Mouse (Mus musculus) bone marrow macrophage, adult 2 months (primary cell): ENCODE measurements at regions not wholly inside any gene's neighbourhood (a gene's known extent, or its start where the extent isn't known, plus 50 kb on each side); places are given as distances from the start of the nearest gene placed in this dataset.
"Not testable (repeated sequence)": the region's sequence is repeated elsewhere in the genome, so short reads cannot be mapped to it uniquely, and the experiment has no call there.

Experiments used
- H3K27ac ChIP-seq: 2 replicates; pipeline ENCODE4 v1.5.1; 2012; ENCODE audit warnings: low read depth, low read length; ENCODE audit not compliant: insufficient read depth
- H3K4me1 ChIP-seq: 2 replicates; pipeline ENCODE4 v1.6.1; 2012; ENCODE audit warnings: low read length; ENCODE audit not compliant: control insufficient read depth, insufficient read depth
- H3K4me3 ChIP-seq: 2 replicates; pipeline ENCODE4 v1.5.1; 2012; ENCODE audit warnings: mild to moderate bottlenecking, low read length, moderate library complexity; ENCODE audit not compliant: insufficient read depth
- CTCF ChIP-seq: IDR thresholded peaks from 2 replicates; pipeline ENCODE4 v1.5.1; 2012; ENCODE audit warnings: low read depth, mild to moderate bottlenecking, low read length, moderate library complexity
- POLR2A ChIP-seq: IDR thresholded peaks from 2 replicates; pipeline ENCODE4 v1.6.1; 2012; ENCODE audit warnings: mild to moderate bottlenecking, low read depth, low read length, borderline replicate concordance

GRCm38 (mm10) chr13:83743381-83743780 lies 239.5 kb downstream of the Mef2c start:
- Histone ChIP-seq H3K4me3 (no peak overlapping the region), H3K27ac (no peak overlapping the region), H3K4me1 (no peaks in the 10 kb centered on the region)
- no peak for TF ChIP-seq POLR2A
- no peak for TF ChIP-seq CTCF

DNA sequence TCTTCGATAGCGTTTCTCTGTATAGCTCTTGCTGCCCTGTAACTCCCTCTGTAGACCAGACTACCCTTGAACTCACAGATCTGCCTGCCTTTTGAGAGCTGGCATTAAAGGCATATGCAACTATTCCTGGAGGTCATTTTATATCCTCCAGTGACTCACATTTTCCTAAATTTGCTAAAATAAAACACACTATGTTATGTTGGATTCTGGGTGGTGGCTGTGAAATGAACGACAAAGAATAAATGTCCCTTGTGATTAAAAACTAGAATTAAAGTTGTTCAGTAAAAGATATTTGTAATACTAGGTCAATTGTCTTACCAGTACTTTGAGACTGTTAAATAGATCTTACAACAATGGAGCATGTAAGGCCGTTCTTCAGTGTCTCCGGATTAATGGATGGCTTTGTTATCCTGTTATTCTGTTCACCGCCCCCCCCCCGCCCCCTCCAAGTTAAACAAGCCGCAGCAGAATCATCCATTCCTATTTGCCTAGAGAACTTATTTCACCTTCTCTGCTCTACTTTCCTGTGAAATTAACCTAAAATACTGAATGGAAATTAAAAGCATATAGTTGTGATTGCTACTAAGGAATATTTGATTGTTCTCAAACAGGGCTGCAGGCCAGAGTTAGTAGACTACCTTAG lies 240.4 kb downstream of the Mef2c start:
- no peak overlapping the region for H3K4me3 ChIP-seq
- H3K27ac ChIP-seq: no peak overlapping the region
- no peaks in the 10 kb centered on the region for H3K4me1 ChIP-seq
- no peak for TF ChIP-seq POLR2A

DNA sequence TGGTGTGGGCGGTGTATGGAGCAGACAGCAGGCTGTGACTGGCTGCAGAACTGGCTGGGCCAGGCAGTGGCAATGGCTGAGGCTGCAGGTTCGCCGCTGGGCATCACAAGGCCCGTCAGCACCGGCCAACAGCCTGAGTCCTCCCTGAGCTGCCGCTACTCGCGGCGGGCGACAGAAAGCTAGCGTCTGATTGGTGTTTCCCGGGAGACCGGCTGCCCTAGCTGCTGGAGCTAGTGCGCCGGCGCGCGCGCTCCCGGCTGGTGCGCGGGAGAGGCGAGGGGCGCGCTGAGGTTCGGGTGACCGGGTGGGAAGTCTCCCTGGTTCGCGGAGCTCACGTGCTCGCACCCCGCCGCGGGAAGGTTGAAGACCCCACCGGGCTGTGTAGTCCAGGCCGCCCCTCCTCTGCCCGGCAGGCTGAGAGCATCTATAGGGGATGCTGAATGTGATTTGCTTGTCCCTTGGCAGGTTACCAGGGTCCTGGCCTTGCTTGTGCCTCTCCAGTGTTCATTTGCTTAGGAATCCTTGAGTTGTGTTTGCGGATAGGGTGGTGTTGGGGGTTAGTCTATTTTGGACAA lies 241.2 kb downstream of the Mef2c start:
- TF ChIP-seq CTCF (no peak), POLR2A (no peak)
- Histone ChIP-seq H3K27ac (no peak overlapping the region), H3K4me1 (no peaks in the 10 kb centered on the region), H3K4me3 (peak overlapping the region; percentile 17; the same call in 1 of the 2 replicates)

DNA sequence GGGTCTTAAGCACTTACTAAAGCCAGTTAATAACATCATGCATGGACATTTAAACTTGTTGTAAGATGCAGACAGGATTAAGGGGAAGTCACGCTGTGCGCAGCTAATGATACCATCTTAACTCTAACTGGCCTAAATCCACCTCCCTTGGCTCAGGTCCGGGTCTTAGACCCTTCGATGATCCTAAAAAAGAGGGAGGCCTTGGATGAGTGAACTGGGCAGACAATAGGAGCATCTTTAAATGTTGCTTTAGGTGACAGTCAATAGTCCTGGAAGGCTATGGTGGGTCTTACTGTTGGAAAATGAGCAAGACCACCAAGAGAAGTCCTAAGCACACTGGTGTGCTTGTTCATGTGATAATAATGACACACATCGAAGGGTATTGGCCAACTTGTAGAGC lies 242.1 kb downstream of the Mef2c start:
- Histone ChIP-seq H3K4me3 (no peak overlapping the region), H3K4me1 (no peaks in the 10 kb centered on the region), H3K27ac (no peak overlapping the region)
- TF ChIP-seq POLR2A (no peak), CTCF (no peak)

DNA sequence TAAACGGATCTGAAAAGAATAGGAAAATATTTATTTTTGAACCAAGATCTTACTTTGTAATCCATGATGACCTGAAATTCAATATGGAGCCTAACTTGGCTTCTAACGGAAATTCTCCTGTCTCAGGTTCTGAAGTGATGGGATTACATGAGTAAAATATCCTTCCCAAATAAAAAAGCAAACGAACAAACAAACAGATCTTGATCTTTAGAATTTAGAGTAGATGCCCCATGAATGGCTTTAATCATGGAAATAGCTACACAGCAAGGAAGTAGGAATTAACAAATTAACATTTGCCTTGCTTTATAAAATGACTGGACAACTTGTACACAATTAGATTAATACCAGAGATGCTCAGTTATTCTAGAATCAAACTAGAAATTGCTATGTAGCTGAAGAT lies 243.8 kb downstream of the Mef2c start:
- Histone ChIP-seq H3K4me1 (no peaks in the 10 kb centered on the region), H3K4me3 (no peak overlapping the region), H3K27ac (no peak overlapping the region)
- TF ChIP-seq CTCF (no peak), POLR2A (no peak)

DNA sequence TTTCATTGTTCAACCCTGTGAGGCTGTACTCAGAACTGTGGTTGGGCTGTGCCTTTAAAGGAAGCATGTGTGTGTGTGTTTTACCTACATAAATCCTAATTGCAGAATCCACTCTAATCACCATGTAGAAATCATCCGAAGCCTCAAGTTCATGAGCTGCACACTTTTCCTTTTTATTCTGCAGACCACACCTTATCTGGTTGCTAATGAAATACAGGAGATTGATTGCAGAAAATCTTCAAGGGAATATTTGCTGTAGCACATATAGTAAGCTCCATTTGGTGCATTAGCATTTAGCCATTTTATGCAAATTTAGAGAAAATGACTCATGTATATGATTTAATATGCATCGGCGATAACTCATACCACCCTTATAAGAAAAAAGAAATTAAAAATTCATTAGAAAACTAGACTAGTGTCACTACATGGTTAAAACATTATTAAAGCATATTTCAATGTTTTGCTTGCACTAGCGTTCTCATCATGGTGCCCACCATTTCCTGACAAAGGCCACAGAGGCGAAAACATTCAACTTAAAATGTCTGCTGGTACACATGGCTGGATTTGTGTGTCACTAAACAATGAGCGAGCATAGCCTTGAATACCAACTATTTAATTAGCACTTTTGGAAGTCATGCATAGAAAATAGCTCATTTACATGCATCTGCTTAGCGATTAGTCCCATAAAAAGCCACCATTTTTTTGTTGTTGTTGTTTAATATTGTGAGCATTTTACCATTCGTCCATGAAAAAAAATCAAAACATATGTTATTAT lies 245.7 kb downstream of the Mef2c start:
- Histone ChIP-seq H3K4me3 (no peak overlapping the region), H3K4me1 (no peaks in the 10 kb centered on the region), H3K27ac (no peak overlapping the region)
- TF ChIP-seq POLR2A (no peak), CTCF (no peak)

- no peak overlapping the region for H3K4me3 ChIP-seq
- H3K27ac ChIP-seq: no peak overlapping the region
- H3K4me1 ChIP-seq: no peaks in the 10 kb centered on the region
- no peak for TF ChIP-seq POLR2A
Observed at GRCm38 (mm10) chr13:83750437-83750836, 246.6 kb downstream of the Mef2c start.

DNA sequence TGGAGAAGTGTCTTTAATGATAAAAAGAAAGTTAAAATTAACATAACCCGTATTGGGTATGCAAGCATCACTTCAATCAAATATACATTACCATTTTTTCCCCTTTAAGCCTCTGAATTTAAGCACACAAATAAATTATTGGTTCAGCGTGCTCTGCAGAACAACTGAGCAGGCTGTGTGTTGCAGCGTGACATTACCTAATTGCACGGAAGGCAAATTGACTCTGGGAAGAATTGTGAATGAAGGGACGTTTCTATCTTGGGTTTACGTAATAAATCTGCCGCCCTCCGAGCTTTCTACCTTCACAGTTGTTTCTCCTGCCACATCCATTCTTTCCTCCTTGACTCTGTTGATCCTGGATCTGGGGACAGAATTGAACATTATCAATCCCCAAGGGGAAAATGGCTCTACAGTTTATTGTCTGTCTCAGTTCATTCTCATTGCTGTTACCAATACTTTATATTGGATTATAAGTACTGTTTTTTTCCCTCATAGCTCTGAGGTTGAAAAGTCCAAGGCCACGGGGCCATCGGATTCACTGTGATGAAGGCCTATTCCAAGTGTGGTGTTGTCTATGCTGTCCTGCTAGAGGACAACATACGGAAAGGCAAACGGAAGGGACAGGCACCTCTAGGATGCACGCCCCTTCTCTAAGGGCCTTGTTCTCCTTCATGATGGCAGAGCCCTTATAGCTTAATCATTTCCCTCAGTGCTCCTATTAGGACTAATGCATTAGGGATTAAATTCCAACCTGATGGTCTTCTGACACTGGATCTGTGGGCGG lies 256.7 kb downstream of the Mef2c start:
- TF ChIP-seq CTCF (no peak), POLR2A (no peak)
- Histone ChIP-seq H3K4me3 (no peak overlapping the region), H3K4me1 (no peaks in the 10 kb centered on the region), H3K27ac (no peak overlapping the region)

GRCm38 (mm10) chr13:83762484-83762883 lies 258.6 kb downstream of the Mef2c start:
- TF ChIP-seq CTCF: no peak
- TF ChIP-seq POLR2A: no peak
- Histone ChIP-seq H3K4me1 (no peaks in the 10 kb centered on the region), H3K27ac (no peak overlapping the region), H3K4me3 (no peak overlapping the region)

GRCm38 (mm10) chr13:83763288-83763687 lies 259.5 kb downstream of the Mef2c start:
- not testable (repeated sequence) for H3K4me3 ChIP-seq, H3K4me1 ChIP-seq, H3K27ac ChIP-seq
